Mouse (Mus musculus) olfactory bulb, adult 2 months (tissue): ENCODE measurements at regions not wholly inside any gene's neighbourhood (a gene's known extent, or its start where the extent isn't known, plus 50 kb on each side); places are given as distances from the start of the nearest gene placed in this dataset.

Experiments
- H3K27ac ChIP-seq: fragments of 200-500 bp; 2 replicates; pipeline ENCODE4 v1.5.1; 2012; ENCODE audit warnings: low read depth, low read length; ENCODE audit not compliant: insufficient read depth
- H3K4me1 ChIP-seq: fragments of 200-500 bp; 2 replicates; pipeline ENCODE4 v1.6.1; 2012; ENCODE audit warnings: low read length; ENCODE audit not compliant: control insufficient read depth, insufficient read depth
- H3K4me3 ChIP-seq: fragments of 200-500 bp; 2 replicates; pipeline ENCODE4 v1.5.1; 2012; ENCODE audit warnings: mild to moderate bottlenecking, low read depth, low read length, moderate library complexity; ENCODE audit not compliant: insufficient read depth
- CTCF ChIP-seq: fragments of 200-500 bp; IDR thresholded peaks from 2 replicates; pipeline ENCODE4 v1.5.1; 2012; ENCODE audit warnings: low read depth, mild to moderate bottlenecking, low read length, moderate library complexity; ENCODE audit not compliant: insufficient read depth
- POLR2A ChIP-seq: fragments of 200-500 bp; IDR thresholded peaks from 2 replicates; pipeline ENCODE4 v1.6.1; 2012; ENCODE audit warnings: mild to moderate bottlenecking, low read depth, low read length, moderate library complexity; ENCODE audit not compliant: insufficient read depth
- WGBS: fragments of 180-500 bp; shearing (Covaris S2); methylation state at CpG from one replicate; pipeline ENCODE4 v1.1.7; 2018; 5-methylcytosine and 5-hydroxymethylcytosine counted together

DNA sequence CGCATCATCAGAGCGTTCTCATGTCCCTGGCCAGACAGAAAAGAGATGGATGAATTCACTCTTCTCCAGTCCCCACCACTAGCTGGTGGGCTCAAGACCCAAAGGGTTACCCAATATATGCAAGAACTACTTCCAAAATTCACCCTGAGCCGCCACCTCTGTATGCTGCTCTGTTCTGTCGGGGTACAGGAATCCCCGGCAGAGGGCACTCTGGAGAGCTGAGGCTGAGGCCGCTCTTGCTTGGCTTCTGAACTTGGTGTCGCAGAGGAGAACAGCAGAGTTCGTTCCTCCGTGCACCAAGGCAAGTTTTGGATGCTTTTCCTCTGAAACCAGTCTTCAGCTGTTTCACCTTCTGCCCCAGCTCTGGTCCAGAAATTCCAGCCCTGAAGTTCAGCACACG, 157.5 kb upstream of the Lmo4 start:
- Histone ChIP-seq H3K4me3 (no peak overlapping the region), H3K4me1 (peaks cover 2% of the 10 kb centered on the region; the same call in 1 of the 2 replicates), H3K27ac (no peak overlapping the region)
- no peak for TF ChIP-seq CTCF
- TF ChIP-seq POLR2A, result no peak
- WGBS, result 57% methylated on average over 10 of the region's 10 CpGs

DNA sequence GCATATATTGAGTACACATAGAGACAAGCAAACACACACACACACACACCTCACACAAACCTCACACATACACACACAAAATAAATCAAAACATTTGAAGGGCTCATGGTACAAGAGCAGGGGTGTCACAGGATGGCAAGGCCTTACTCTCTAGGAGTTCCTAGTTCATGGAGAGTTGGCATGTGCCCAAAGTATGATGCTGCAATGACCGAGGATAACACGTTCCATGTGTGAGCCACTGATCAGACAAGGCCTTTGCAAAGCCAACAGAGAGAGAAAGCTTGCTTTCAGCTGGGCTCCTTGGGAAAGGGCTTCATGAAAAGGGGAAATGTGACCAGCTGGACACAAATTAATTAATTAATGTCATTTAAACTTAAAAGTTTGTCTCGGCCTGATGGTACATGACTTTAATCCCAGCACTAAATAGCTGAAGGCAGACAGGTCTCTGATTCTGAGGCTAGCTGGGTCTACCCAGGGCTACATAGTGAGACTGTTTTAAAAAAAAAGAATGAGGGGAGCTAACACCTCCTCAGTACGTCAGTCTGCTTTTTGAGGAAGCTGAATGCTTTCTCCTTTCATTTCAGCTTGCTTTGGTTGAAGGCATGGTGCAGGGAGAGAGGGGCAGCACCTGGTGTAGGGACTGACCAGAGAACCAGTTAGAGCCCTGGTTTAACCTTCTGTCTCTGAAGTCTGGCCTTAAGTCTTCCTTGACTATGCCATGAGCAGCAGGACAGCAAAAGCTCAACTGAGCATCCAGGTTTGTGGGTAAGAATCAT, 156.4 kb upstream of the Lmo4 start:
- H3K4me1 ChIP-seq, result peaks cover 2% of the 10 kb centered on the region; the same call in 1 of the 2 replicates
- H3K27ac ChIP-seq, result no peak overlapping the region
- 89% methylated on average over 4 of the region's 4 CpGs for WGBS
- no peak for TF ChIP-seq POLR2A
- no peak for TF ChIP-seq CTCF
- no peak overlapping the region for H3K4me3 ChIP-seq

DNA sequence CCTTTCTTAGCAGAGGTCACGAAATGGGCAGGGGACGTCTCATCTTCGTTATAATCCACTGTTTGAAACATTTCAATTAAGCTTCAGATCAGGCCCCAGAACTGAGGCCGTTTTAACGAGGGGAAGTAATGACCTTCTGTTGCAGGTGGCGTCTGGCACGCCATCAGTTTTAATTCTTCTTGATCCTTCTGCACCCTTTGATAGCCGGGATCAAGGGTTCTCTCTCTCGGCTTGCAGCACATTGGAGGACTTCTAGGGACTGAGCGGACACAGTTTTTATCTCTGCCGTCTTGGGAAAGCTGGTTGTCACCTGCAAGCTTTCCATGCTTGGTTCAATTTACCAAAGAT, 151.9 kb upstream of the Lmo4 start:
- no peak for TF ChIP-seq CTCF
- no peak for TF ChIP-seq POLR2A
- 75% methylated on average over 11 of the region's 11 CpGs for WGBS

DNA sequence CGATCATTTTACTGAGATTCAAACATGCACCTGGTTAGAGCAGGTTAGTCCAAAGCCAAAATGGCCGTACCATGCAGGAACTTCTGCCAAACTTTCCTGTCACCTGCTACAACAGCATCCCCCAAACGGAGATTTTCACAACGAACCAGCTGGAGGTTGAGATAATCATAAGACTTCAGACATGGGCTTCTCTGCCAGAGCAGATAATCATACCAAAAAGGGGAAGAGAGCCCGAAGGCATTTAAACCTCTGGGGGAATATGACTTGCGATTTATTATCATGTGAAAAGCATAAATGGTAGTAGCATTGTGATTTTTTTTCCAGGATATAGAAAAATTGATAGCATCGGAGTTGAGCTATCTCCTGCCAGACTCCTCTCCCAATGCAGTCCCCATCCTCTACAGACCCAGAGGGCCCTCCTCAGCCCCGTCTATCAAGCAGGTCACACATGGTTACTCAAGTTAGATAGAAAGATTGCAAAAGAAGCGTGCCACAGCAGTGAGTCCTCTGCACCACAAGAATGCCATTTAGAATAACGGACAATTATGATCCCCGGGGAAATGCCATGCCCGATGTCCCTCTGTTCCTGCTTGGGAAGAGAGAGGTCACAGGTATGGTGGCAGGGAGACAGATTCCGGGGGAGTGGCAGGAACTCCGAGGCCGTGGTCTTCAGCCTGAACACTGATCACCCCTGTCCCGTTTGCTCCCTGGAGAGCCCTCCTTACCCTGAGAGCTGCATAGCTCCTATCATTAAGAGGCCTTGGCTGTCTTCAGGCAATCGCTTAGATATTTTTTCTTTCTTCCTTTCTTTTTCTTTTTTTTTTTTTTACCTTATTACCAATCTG, 151.3 kb upstream of the Lmo4 start:
- TF ChIP-seq CTCF, result no peak
- TF ChIP-seq POLR2A, result no peak
- H3K4me1 ChIP-seq, result no peaks in the 10 kb centered on the region
- WGBS, result 90% methylated on average over 17 of the region's 17 CpGs
- H3K4me3 ChIP-seq, result no peak overlapping the region
- H3K27ac ChIP-seq, result no peak overlapping the region

More for the DNA sequence above, 151.9 kb upstream of the Lmo4 start:
- Histone ChIP-seq H3K4me3 (no peak overlapping the region), H3K4me1 (no peaks in the 10 kb centered on the region), H3K27ac (no peak overlapping the region)

GRCm38 (mm10) chr3:144352559-144352958, 147.5 kb upstream of the Lmo4 start:
- H3K4me1 ChIP-seq, result no peaks in the 10 kb centered on the region
- no peak overlapping the region for H3K27ac ChIP-seq
- no peak overlapping the region for H3K4me3 ChIP-seq
- 94% methylated on average over 4 of the region's 4 CpGs for WGBS
- TF ChIP-seq POLR2A (no peak), CTCF (no peak)

DNA sequence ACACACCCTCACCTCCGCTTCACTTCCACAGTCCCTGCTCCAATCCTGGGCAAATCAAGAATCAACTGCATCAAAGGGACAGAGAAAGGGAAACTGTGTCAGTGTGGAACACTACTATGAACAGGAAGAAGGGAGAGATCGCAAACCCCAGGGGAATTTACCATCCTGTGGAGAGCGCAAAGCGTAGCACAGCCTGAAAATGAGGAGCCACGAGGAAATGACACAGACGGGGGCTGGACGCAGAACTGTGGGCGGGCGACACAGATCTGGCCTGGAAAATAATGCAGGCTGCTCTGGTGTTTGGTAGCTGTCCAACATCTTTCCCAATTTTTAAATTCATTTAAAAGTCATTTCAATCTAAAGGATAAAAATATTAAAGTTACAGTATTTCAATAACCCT, 143.4 kb upstream of the Lmo4 start:
- Histone ChIP-seq H3K27ac (no peak overlapping the region), H3K4me1 (no peaks in the 10 kb centered on the region), H3K4me3 (no peak overlapping the region)
- no peak for TF ChIP-seq CTCF
- no peak for TF ChIP-seq POLR2A
- WGBS, result 88% methylated on average over 9 of the region's 9 CpGs

GRCm38 (mm10) chr3:144335237-144335636, 130.2 kb upstream of the Lmo4 start:
- TF ChIP-seq CTCF (no peak), POLR2A (no peak)
- H3K27ac ChIP-seq, result no peak overlapping the region
- WGBS, result 24% methylated on average over 3 of the region's 3 CpGs
- peaks cover 3% of the 10 kb centered on the region; the same call in 1 of the 2 replicates for H3K4me1 ChIP-seq
- no peak overlapping the region for H3K4me3 ChIP-seq

DNA sequence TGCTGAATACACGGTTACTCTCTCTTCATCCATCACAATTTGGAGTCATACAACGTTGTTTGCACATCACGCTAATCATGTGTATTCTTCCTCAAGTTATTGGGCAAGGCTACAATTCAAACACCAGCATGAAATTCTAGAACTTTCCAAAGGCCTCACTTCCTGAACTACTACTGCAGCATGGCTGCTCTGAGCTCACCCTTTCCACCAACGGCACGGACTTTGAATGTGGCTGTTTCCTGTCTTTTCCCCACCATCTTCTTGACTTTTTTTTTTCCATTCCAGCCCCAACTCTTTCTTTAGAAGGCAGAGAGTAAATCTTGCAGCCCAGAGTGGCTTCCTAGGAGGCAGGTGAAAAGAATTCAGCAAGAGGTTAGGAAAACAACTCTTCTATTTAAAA, 129.2 kb upstream of the Lmo4 start:
- 92% methylated on average over 5 of the region's 5 CpGs for WGBS
- Histone ChIP-seq H3K4me3 (no peak overlapping the region), H3K4me1 (peaks cover 6% of the 10 kb centered on the region; the same call in 1 of the 2 replicates), H3K27ac (no peak overlapping the region)
- no peak for TF ChIP-seq POLR2A
- no peak for TF ChIP-seq CTCF

- no peak for TF ChIP-seq CTCF
- no peak for TF ChIP-seq POLR2A
- Histone ChIP-seq H3K4me1 (peaks cover 6% of the 10 kb centered on the region; the same call in 1 of the 2 replicates), H3K4me3 (no peak overlapping the region), H3K27ac (no peak overlapping the region)
- WGBS, result 54% methylated on average over 5 of the region's 5 CpGs
Observed at GRCm38 (mm10) chr3:144332353-144332752, 127.3 kb upstream of the Lmo4 start.
